Mouse (Mus musculus): ENCODE measurements at regions not wholly inside any gene's neighbourhood (a gene's known extent, or its start where the extent isn't known, plus 50 kb on each side); places are given as distances from the start of the nearest gene placed in this dataset.
"Not testable (repeated sequence)": the region's sequence is repeated elsewhere in the genome, so short reads cannot be mapped to it uniquely, and the experiment has no call there.

GRCm38 (mm10) chr17:13507397-13508063 is 153.2 kb downstream of the Tcp10c start:
- not testable (repeated sequence) for H3K9ac ChIP-seq (ENCODE audit: low read depth, low read length); H3K27me3 ChIP-seq (ENCODE audit: control insufficient read depth, insufficient read depth, low read depth, low read length); H3K4me1 ChIP-seq (ENCODE audit: control insufficient read depth, low read depth, low read length); H3K4me2 ChIP-seq (ENCODE audit: low read depth, low read length); H3K27ac ChIP-seq (ENCODE audit: low read length); ATAC-seq (ENCODE audit: low read depth); H3K9me3 ChIP-seq (replicated peaks; ENCODE audit: control insufficient read depth, low read length); H3K36me3 ChIP-seq (ENCODE audit: control insufficient read depth, insufficient read depth); H3K4me3 ChIP-seq (ENCODE audit: low read depth, low read length)
- 40% methylated on average over 2 of the region's 3 CpGs for WGBS (ENCODE audit: insufficient replicate concordance)

- H3K27ac ChIP-seq (ENCODE audit: low read length); H3K36me3 ChIP-seq (ENCODE audit: control insufficient read depth, insufficient read depth); H3K4me3 ChIP-seq (ENCODE audit: low read depth, low read length); H3K9me3 ChIP-seq (replicated peaks; ENCODE audit: control insufficient read depth, low read length); ATAC-seq (ENCODE audit: low read depth); H3K4me1 ChIP-seq (ENCODE audit: control insufficient read depth, low read depth, low read length); H3K4me2 ChIP-seq (ENCODE audit: low read depth, low read length); H3K9ac ChIP-seq (ENCODE audit: low read depth, low read length); H3K27me3 ChIP-seq (ENCODE audit: control insufficient read depth, insufficient read depth, low read depth, low read length): not testable (repeated sequence)
- 55% methylated on average over 5 of the region's 5 CpGs for WGBS (ENCODE audit: insufficient replicate concordance)
Measured at GRCm38 (mm10) chr17:13519409-13520201, 165.2 kb downstream of the Tcp10c start.

- not testable (repeated sequence) for H3K4me2 ChIP-seq (ENCODE audit: low read depth, low read length); H3K9ac ChIP-seq (ENCODE audit: low read depth, low read length); H3K27ac ChIP-seq (ENCODE audit: low read length); ATAC-seq (ENCODE audit: low read depth); H3K4me1 ChIP-seq (ENCODE audit: control insufficient read depth, low read depth, low read length); H3K9me3 ChIP-seq (replicated peaks; ENCODE audit: control insufficient read depth, low read length); H3K4me3 ChIP-seq (ENCODE audit: low read depth, low read length); H3K27me3 ChIP-seq (ENCODE audit: control insufficient read depth, insufficient read depth, low read depth, low read length); H3K36me3 ChIP-seq (ENCODE audit: control insufficient read depth, insufficient read depth)
- 47% methylated on average over 5 of the region's 5 CpGs for WGBS (ENCODE audit: insufficient replicate concordance)
Measured at GRCm38 (mm10) chr17:13532579-13532978, 178.2 kb downstream of the Tcp10c start.

GRCm38 (mm10) chr17:13540446-13541241 is 186.3 kb downstream of the Tcp10c start:
- no peak for ATAC-seq (ENCODE audit: low read depth)
- peaks cover 23% of the 10 kb centered on the region for H3K9me3 ChIP-seq (replicated peaks; ENCODE audit: control insufficient read depth, low read length)
- no peak overlapping the region for H3K9ac ChIP-seq (ENCODE audit: low read depth, low read length)
- WGBS (ENCODE audit: insufficient replicate concordance): 57% methylated on average over 7 of the region's 7 CpGs
- H3K27me3 ChIP-seq (ENCODE audit: control insufficient read depth, insufficient read depth, low read depth, low read length): no peaks in the 10 kb centered on the region
- H3K4me2 ChIP-seq (ENCODE audit: low read depth, low read length): no peak overlapping the region
- H3K4me1 ChIP-seq (ENCODE audit: control insufficient read depth, low read depth, low read length): no peaks in the 10 kb centered on the region
- no peaks in the 10 kb centered on the region for H3K36me3 ChIP-seq (ENCODE audit: control insufficient read depth, insufficient read depth)
- H3K4me3 ChIP-seq (ENCODE audit: low read depth, low read length): no peak overlapping the region
- H3K27ac ChIP-seq (ENCODE audit: low read length): no peak overlapping the region

- Histone ChIP-seq H3K27me3 (ENCODE audit: control insufficient read depth, insufficient read depth, low read depth, low read length) (no peaks in the 10 kb centered on the region), H3K27ac (ENCODE audit: low read length) (no peak overlapping the region), H3K9me3 (replicated peaks; ENCODE audit: control insufficient read depth, low read length) (peaks cover 23% of the 10 kb centered on the region), H3K4me3 (ENCODE audit: low read depth, low read length) (no peak overlapping the region), H3K9ac (ENCODE audit: low read depth, low read length) (no peak overlapping the region), H3K4me2 (ENCODE audit: low read depth, low read length) (no peak overlapping the region), H3K36me3 (ENCODE audit: control insufficient read depth, insufficient read depth) (no peaks in the 10 kb centered on the region), H3K4me1 (ENCODE audit: control insufficient read depth, low read depth, low read length) (no peaks in the 10 kb centered on the region)
- no peak for ATAC-seq (ENCODE audit: low read depth)
- 52% methylated on average over 12 of the region's 12 CpGs for WGBS (ENCODE audit: insufficient replicate concordance)
Measured at GRCm38 (mm10) chr17:13541249-13541648, 186.9 kb downstream of the Tcp10c start.

- peak; percentile 22; the same call in 1 of the 2 replicates for ATAC-seq (ENCODE audit: low read depth)
Measured at GRCm38 (mm10) chr17:13542261-13542660, 187.9 kb downstream of the Tcp10c start.

GRCm38 (mm10) chr17:13542856-13543255 is 188.5 kb downstream of the Tcp10c start:
- H3K9me3 ChIP-seq (replicated peaks; ENCODE audit: control insufficient read depth, low read length): peaks cover 29% of the 10 kb centered on the region
- 63% methylated on average over 10 of the region's 10 CpGs for WGBS (ENCODE audit: insufficient replicate concordance)

More at GRCm38 (mm10) chr17:13542261-13542660, 187.9 kb downstream of the Tcp10c start:
- Histone ChIP-seq H3K27ac (ENCODE audit: low read length) (no peak overlapping the region), H3K4me1 (ENCODE audit: control insufficient read depth, low read depth, low read length) (no peaks in the 10 kb centered on the region), H3K4me3 (ENCODE audit: low read depth, low read length) (no peak overlapping the region), H3K36me3 (ENCODE audit: control insufficient read depth, insufficient read depth) (no peaks in the 10 kb centered on the region), H3K27me3 (ENCODE audit: control insufficient read depth, insufficient read depth, low read depth, low read length) (no peaks in the 10 kb centered on the region), H3K9me3 (replicated peaks; ENCODE audit: control insufficient read depth, low read length) (peaks cover 26% of the 10 kb centered on the region), H3K4me2 (ENCODE audit: low read depth, low read length) (no peak overlapping the region), H3K9ac (ENCODE audit: low read depth, low read length) (no peak overlapping the region)

GRCm38 (mm10) chr17:13544036-13544795 is 189.8 kb downstream of the Tcp10c start:
- Histone ChIP-seq H3K9me3 (replicated peaks; ENCODE audit: control insufficient read depth, low read length) (peaks cover 31% of the 10 kb centered on the region), H3K27ac (ENCODE audit: low read length) (no peak overlapping the region), H3K4me3 (ENCODE audit: low read depth, low read length) (no peak overlapping the region), H3K4me1 (ENCODE audit: control insufficient read depth, low read depth, low read length) (no peaks in the 10 kb centered on the region), H3K9ac (ENCODE audit: low read depth, low read length) (no peak overlapping the region), H3K4me2 (ENCODE audit: low read depth, low read length) (no peak overlapping the region), H3K27me3 (ENCODE audit: control insufficient read depth, insufficient read depth, low read depth, low read length) (no peaks in the 10 kb centered on the region), H3K36me3 (ENCODE audit: control insufficient read depth, insufficient read depth) (no peaks in the 10 kb centered on the region)
- WGBS (ENCODE audit: insufficient replicate concordance): 40% methylated on average over 2 of the region's 2 CpGs
- no peak for ATAC-seq (ENCODE audit: low read depth)

More at GRCm38 (mm10) chr17:13542856-13543255, 188.5 kb downstream of the Tcp10c start:
- Histone ChIP-seq H3K27ac (ENCODE audit: low read length) (no peak overlapping the region), H3K27me3 (ENCODE audit: control insufficient read depth, insufficient read depth, low read depth, low read length) (no peaks in the 10 kb centered on the region), H3K4me2 (ENCODE audit: low read depth, low read length) (no peak overlapping the region), H3K9ac (ENCODE audit: low read depth, low read length) (no peak overlapping the region), H3K4me1 (ENCODE audit: control insufficient read depth, low read depth, low read length) (no peaks in the 10 kb centered on the region), H3K4me3 (ENCODE audit: low read depth, low read length) (no peak overlapping the region), H3K36me3 (ENCODE audit: control insufficient read depth, insufficient read depth) (no peaks in the 10 kb centered on the region)
- ATAC-seq (ENCODE audit: low read depth): no peak

Data from liver, embryonic 16.5 days (tissue).